Comparison of ENCODE assay signal across 14 mouse cellular contexts in the genomic region with DNA sequence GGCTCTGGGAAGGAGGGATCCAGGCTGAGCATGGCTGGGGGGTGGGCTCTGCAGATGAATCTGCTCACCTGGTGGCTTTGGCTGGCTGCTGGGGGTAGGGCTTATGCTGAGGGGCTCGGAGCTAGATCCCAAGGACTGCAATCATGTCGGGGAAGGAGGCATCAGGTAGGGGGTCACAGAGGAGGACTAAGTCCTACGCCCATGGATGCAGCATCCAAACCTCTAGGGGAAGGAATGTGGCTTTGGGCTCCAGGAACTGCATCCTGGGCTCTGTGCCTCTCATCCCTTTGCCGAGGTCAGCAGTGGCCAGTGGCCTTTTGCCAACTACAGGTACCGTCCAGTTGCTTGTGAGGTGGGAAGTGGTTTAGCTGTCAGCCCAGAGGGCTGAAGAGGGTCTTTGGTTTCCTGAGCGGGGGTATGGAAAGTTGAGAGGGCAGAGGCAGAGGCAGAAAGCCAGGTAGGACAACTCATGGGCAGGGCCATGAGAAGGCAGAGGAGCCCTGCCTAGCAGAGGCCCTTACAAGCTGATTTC. TPM values are rescaled to one million over a fixed set of nuclear protein-coding genes. Genes with fewer than 3 reads are reported as not detected.
DNase-seq lines count a peak whose midpoint lies in the region; ATAC-seq and TF ChIP-seq lines count a peak whose summit lies in the region.
"Had no signal": no experiment of that assay in that cellular context is flagged by ENCODE, and none has a peak within 500 bp of the region (broad histone marks: within the 10 kb centered on the region; RNA-seq: fewer than 3 reads in every experiment).

No protein-coding gene starts in this region.

- 0 out of 2 replicates have a peak, but pooled peaks have one; percentile 1 for ATAC-seq in forebrain, embryonic 13.5 days
- no peak; the same call in 1 of the 2 replicates for ATAC-seq in hindbrain, embryonic 16.5 days
- ATAC-seq in neural tube, embryonic 13.5 days (ENCODE audit: low read depth): no peak
- ATAC-seq: inflammation-experienced regulatory T-cells, adult 6 months had no signal

- TF ChIP-seq CTCF in heart, adult 2 months (IDR thresholded peaks at IDR 0.05): no peak

- peak overlapping the region; percentile 46 for H3K4me2 ChIP-seq in forebrain, embryonic 13.5 days
- H3K4me2 ChIP-seq in hindbrain, embryonic 16.5 days (ENCODE audit: low read length): peak overlapping the region; percentile 86
- peak overlapping the region; percentile 78 for H3K4me2 ChIP-seq in neural tube, embryonic 13.5 days
- H3K4me2 ChIP-seq: heart, embryonic 13.5 days had no signal

- H3K4me3 ChIP-seq in heart, embryonic 10.5 days: no peak overlapping the region
- H3K4me3 ChIP-seq in heart, adult 2 months: no peak overlapping the region
- H3K4me3 ChIP-seq in forebrain, embryonic 13.5 days: no peak overlapping the region; the same call in 1 of the 2 replicates
- H3K4me3 ChIP-seq in hindbrain, embryonic 16.5 days (ENCODE audit: low read length): peak overlapping the region; percentile 18; the same call in 1 of the 2 replicates
- peak overlapping the region; percentile 6; the same call in 1 of the 2 replicates for H3K4me3 ChIP-seq in neural tube, embryonic 13.5 days
- H3K4me3 ChIP-seq: erythroblast, embryonic 14.5 days; heart, embryonic 13.5 days had no signal

- H3K79me2 ChIP-seq in heart, adult 2 months (replicated peaks; ENCODE audit: control insufficient read depth, insufficient read depth, low read length): no peaks in the 10 kb centered on the region

- no peak overlapping the region for H3K27ac ChIP-seq in heart, embryonic 10.5 days
- H3K27ac ChIP-seq in heart, adult 2 months: no peak overlapping the region
- H3K27ac ChIP-seq in forebrain, embryonic 13.5 days: peak overlapping the region; percentile 78
- H3K27ac ChIP-seq in hindbrain, embryonic 16.5 days (ENCODE audit: low read depth, low read length): peak overlapping the region; percentile 79
- H3K27ac ChIP-seq in neural tube, embryonic 13.5 days (replicated peaks): peak overlapping the region; percentile 83
- H3K27ac ChIP-seq: heart, embryonic 13.5 days; kidney, postnatal 0 days had no signal

- no peak for TF ChIP-seq POLR2A in heart, adult 2 months (IDR thresholded peaks at IDR 0.05; ENCODE audit: insufficient read depth, low read depth, low read length)

- H3K36me3 ChIP-seq in heart, embryonic 10.5 days: no peaks in the 10 kb centered on the region
- no peaks in the 10 kb centered on the region for H3K36me3 ChIP-seq in heart, adult 2 months (ENCODE audit: control insufficient read depth, insufficient read depth, low read length)
- peaks cover 27% of the 10 kb centered on the region for H3K36me3 ChIP-seq in forebrain, embryonic 13.5 days (ENCODE audit: poor library complexity, severe bottlenecking)
- no peaks in the 10 kb centered on the region for H3K36me3 ChIP-seq in hindbrain, embryonic 16.5 days (ENCODE audit: control insufficient read depth, insufficient read depth, low read length)
- peaks cover 27% of the 10 kb centered on the region; the same call in 1 of the 2 replicates for H3K36me3 ChIP-seq in neural tube, embryonic 13.5 days

- H3K4me1 ChIP-seq in heart, embryonic 10.5 days: peaks cover 49% of the 10 kb centered on the region
- H3K4me1 ChIP-seq in heart, adult 2 months (ENCODE audit: control insufficient read depth, insufficient read depth, low read length): no peaks in the 10 kb centered on the region
- H3K4me1 ChIP-seq in forebrain, embryonic 13.5 days: peaks cover 88% of the 10 kb centered on the region
- H3K4me1 ChIP-seq in hindbrain, embryonic 16.5 days (ENCODE audit: control insufficient read depth, insufficient read depth, low read depth, low read length): peaks cover 47% of the 10 kb centered on the region
- H3K4me1 ChIP-seq in neural tube, embryonic 13.5 days (replicated peaks): peaks cover 87% of the 10 kb centered on the region

- DNase-seq in heart, embryonic 10.5 days (ENCODE audit: low spot score): peak; percentile 68
- DNase-seq in heart, adult 2 months: no peak
- no peak for DNase-seq in liver
- no peak for DNase-seq in heart, postnatal 4 days
- no peak for DNase-seq in B cell, adult 2 months
- DNase-seq: gastrocnemius, postnatal 10 days; lung, postnatal 36 days had no signal

- WGBS in heart, embryonic 10.5 days: 78% methylated on average over 6 of the region's 6 CpGs
- 80% methylated on average over 6 of the region's 6 CpGs for WGBS in heart, adult 2 months
- 80% methylated on average over 6 of the region's 6 CpGs for WGBS in forebrain, embryonic 13.5 days
- WGBS in hindbrain, embryonic 16.5 days: 71% methylated on average over 6 of the region's 6 CpGs
- WGBS in neural tube, embryonic 13.5 days: 72% methylated on average over 6 of the region's 6 CpGs

- intact Hi-C loops in heart, adult 2 months (cut with DNase I): no loop called here

- peaks cover 26% of the 10 kb centered on the region for H3K27me3 ChIP-seq in heart, embryonic 10.5 days (ENCODE audit: insufficient read depth, poor library complexity, severe bottlenecking)
- no peaks in the 10 kb centered on the region for H3K27me3 ChIP-seq in heart, adult 2 months (ENCODE audit: control insufficient read depth, insufficient read depth, low read length)
- H3K27me3 ChIP-seq in forebrain, embryonic 13.5 days: peaks cover 6% of the 10 kb centered on the region; the same call in 1 of the 2 replicates
- H3K27me3 ChIP-seq in hindbrain, embryonic 16.5 days (replicated peaks; ENCODE audit: control insufficient read depth, insufficient read depth, low read length): no peaks in the 10 kb centered on the region
- peaks cover 14% of the 10 kb centered on the region; the same call in 1 of the 2 replicates for H3K27me3 ChIP-seq in neural tube, embryonic 13.5 days

- no peaks in the 10 kb centered on the region for H3K9me3 ChIP-seq in heart, embryonic 10.5 days
- H3K9me3 ChIP-seq in forebrain, embryonic 13.5 days (replicated peaks): no peaks in the 10 kb centered on the region
- H3K9me3 ChIP-seq in hindbrain, embryonic 16.5 days (ENCODE audit: control insufficient read depth, low read length): no peaks in the 10 kb centered on the region
- H3K9me3 ChIP-seq in neural tube, embryonic 13.5 days: no peaks in the 10 kb centered on the region
- H3K9me3 ChIP-seq: heart, embryonic 13.5 days had no signal

- no peak overlapping the region for H3K9ac ChIP-seq in heart, adult 2 months (ENCODE audit: low read depth, low read length)
- peak overlapping the region; percentile 61 for H3K9ac ChIP-seq in forebrain, embryonic 13.5 days
- peak overlapping the region; percentile 63 for H3K9ac ChIP-seq in hindbrain, embryonic 16.5 days (ENCODE audit: low read depth, low read length)
- peak overlapping the region; percentile 61 for H3K9ac ChIP-seq in neural tube, embryonic 13.5 days
- H3K9ac ChIP-seq: heart, embryonic 13.5 days had no signal

- TF ChIP-seq EP300 in heart, adult 2 months (IDR thresholded peaks at IDR 0.05; ENCODE audit: insufficient read depth, low read depth, low read length): no peak

RNA-seq across cellular contexts. Expression of gene Cdk5r1, which starts 6.8 kb away (rescaled TPM):
- polyA plus RNA-seq in heart, embryonic 10.5 days (2016; fragmentation: Nextera tagmentation; extraction: Ambion mirVana): 0.34 and 0.72 TPM in 2 replicates
- total RNA-seq in heart, adult 2 months (2021): 1 to 10 TPM in 1 of 2 experiments, under 1 TPM in 1; 0.84 to 2.3 TPM
- polyA plus RNA-seq in heart, adult 2 months (2012; rRNA removed): 0.61 and 0.85 TPM in 2 replicates
- 67.9 and 73.9 TPM in 2 replicates for polyA plus RNA-seq in forebrain, embryonic 13.5 days (2015; fragmentation: Nextera tagmentation; extraction: Ambion mirVana)
- 77.3 and 81.1 TPM in 2 replicates for polyA plus RNA-seq in hindbrain, embryonic 16.5 days (2015; fragmentation: Nextera tagmentation; extraction: Ambion mirVana)
- polyA plus RNA-seq in neural tube, embryonic 13.5 days (2015; fragmentation: Nextera tagmentation; extraction: Ambion mirVana): 87.8 and 95.6 TPM in 2 replicates
- 1 to 10 TPM; 1.2 to 1.8 TPM for total RNA-seq in heart, postnatal 4 days (2021)

RNA-seq across cellular contexts. Expression of gene Psmd11, which starts 55.2 kb away (rescaled TPM):
- polyA plus RNA-seq in heart, embryonic 10.5 days (2016; fragmentation: Nextera tagmentation; extraction: Ambion mirVana): 248 and 309 TPM in 2 replicates
- total RNA-seq in heart, adult 2 months (2021): 100 to 1,000 TPM in 1 of 2 experiments, 10 to 100 TPM in 1; 98.4 to 107 TPM
- 51.3 and 83.3 TPM in 2 replicates for polyA plus RNA-seq in heart, adult 2 months (2012; rRNA removed)
- 370 and 373 TPM in 2 replicates for polyA plus RNA-seq in forebrain, embryonic 13.5 days (2015; fragmentation: Nextera tagmentation; extraction: Ambion mirVana)
- polyA plus RNA-seq in hindbrain, embryonic 16.5 days (2015; fragmentation: Nextera tagmentation; extraction: Ambion mirVana): 272 and 275 TPM in 2 replicates
- polyA plus RNA-seq in neural tube, embryonic 13.5 days (2015; fragmentation: Nextera tagmentation; extraction: Ambion mirVana): 293 and 304 TPM in 2 replicates
- 100 to 1,000 TPM; 104 to 111 TPM for total RNA-seq in heart, postnatal 4 days (2021)

Comparison
In these comparisons a context has a peak if more than half of its experiments do, and no peak if none do; other contexts are left out.
1. H3K27ac ChIP-seq: peak in forebrain, embryonic 13.5 days (single experiment), hindbrain, embryonic 16.5 days (single experiment) and neural tube, embryonic 13.5 days (single experiment); none in heart, embryonic 10.5 days (single experiment) and heart, adult 2 months (single experiment).
2. H3K4me3 ChIP-seq: peak in hindbrain, embryonic 16.5 days (single experiment) and neural tube, embryonic 13.5 days (single experiment); none in heart, embryonic 10.5 days (single experiment), heart, adult 2 months (single experiment) and forebrain, embryonic 13.5 days (single experiment).
3. RNA of gene Cdk5r1, which starts 6.8 kb away (polyA plus RNA-seq): 87.8 to 95.6 TPM in neural tube, embryonic 13.5 days, 77.3 to 81.1 TPM in hindbrain, embryonic 16.5 days and 67.9 to 73.9 TPM in forebrain, embryonic 13.5 days; 0.34 to 0.72 TPM in heart, embryonic 10.5 days and 0.61 to 0.85 TPM in heart, adult 2 months; every median in the first group is over 10 times any median in the second.
4. Peak in every context shown above with its lines, with median percentiles within 50 percentile points of each other: H3K4me2 ChIP-seq.